Mouse (Mus musculus) neural tube, embryonic 15.5 days (tissue): ENCODE measurements around the gene Nudt3. TPM values are rescaled to one million over a fixed set of nuclear protein-coding genes. Genes with fewer than 3 reads are reported as not detected.
A peak's percentile ranks its signal among the peaks of the same experiment; 100 is the strongest.
"Not testable (repeated sequence)": the region's sequence is repeated elsewhere in the genome, so short reads cannot be mapped to it uniquely, and the experiment has no call there.

Experiments
- ATAC-seq: fragments of 200-750 bp; cut with Nextera tagmentation; 2 replicates; pipeline ENCODE4 v1.8.0; 2017; ENCODE audit warnings: mild to moderate bottlenecking, moderate TSS enrichment, moderate library complexity; ENCODE audit not compliant: low FRiP score
- H3K27ac ChIP-seq: fragments of 300-500 bp; sonication (generic); replicated peaks from 2 replicates; pipeline ENCODE4 v1.5.1; 2015; ENCODE audit warnings: mild to moderate bottlenecking, inconsistent platforms
- H3K27me3 ChIP-seq: fragments of 300-500 bp; sonication (generic); replicated peaks from 2 replicates; pipeline ENCODE4 v1.6.1; 2015; ENCODE audit warnings: inconsistent platforms
- H3K36me3 ChIP-seq: fragments of 300-500 bp; sonication (generic); 2 replicates; pipeline ENCODE4 v1.6.1; 2015; ENCODE audit warnings: inconsistent platforms
- H3K4me1 ChIP-seq: fragments of 300-500 bp; sonication (generic); 2 replicates; pipeline ENCODE4 v1.6.1; 2015; ENCODE audit warnings: inconsistent platforms
- H3K4me2 ChIP-seq: fragments of 300-500 bp; sonication (generic); 2 replicates; pipeline ENCODE4 v1.6.1; 2015; ENCODE audit warnings: inconsistent platforms, mild to moderate bottlenecking, moderate library complexity
- H3K4me3 ChIP-seq: fragments of 300-500 bp; sonication (generic); replicated peaks from 2 replicates; pipeline ENCODE4 v1.5.1; 2015; ENCODE audit warnings: mild to moderate bottlenecking, inconsistent platforms
- H3K9ac ChIP-seq: fragments of 300-500 bp; sonication (generic); replicated peaks from 2 replicates; pipeline ENCODE4 v1.6.1; 2015; ENCODE audit warnings: mild to moderate bottlenecking, inconsistent platforms
- H3K9me3 ChIP-seq: fragments of 300-500 bp; sonication (generic); replicated peaks from 2 replicates; pipeline ENCODE4 v1.6.1; 2016; ENCODE audit warnings: inconsistent platforms
- WGBS: fragments of 180-500 bp; shearing (Covaris S2); methylation state at CpG from one replicate; pipeline ENCODE4 v1.1.7; 2015; ENCODE audit warnings: mixed read lengths; 5-methylcytosine and 5-hydroxymethylcytosine counted together
- polyA plus RNA-seq: library from polyadenylated mRNA; unstranded; fragments of >200 nt; fragmentation: Nextera tagmentation; extraction: Ambion mirVana; gene quantifications from 2 replicates; pipeline ENCODE4 v1.2.1, GENCODE M21; 2015

Gene Nudt3
- polyA plus RNA-seq, 1 experiment from 2014 or later: 253 TPM

DNA sequence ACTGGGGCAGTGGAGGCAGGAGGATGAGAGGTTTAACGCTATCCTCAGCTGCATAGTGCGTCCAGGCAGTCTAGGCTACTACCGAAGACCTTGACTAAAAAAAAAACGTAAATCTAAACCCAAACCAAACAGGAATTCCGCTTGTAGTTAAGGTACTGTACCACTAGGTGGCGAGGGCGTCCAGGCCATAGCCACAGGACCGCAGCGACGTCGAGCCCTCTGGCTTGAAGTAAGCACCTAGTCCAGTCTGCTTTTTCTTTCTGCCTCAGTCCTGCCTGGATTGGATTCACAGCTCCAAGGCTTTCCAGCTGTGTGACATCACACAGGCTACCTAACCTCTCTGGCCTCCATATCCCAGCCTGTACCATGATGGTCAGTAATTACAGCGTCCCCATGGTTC lies 26.9 kb upstream of the Nudt3 start:
- WGBS: 10% methylated on average over 12 of the region's 12 CpGs
- H3K4me3 ChIP-seq: no peak overlapping the region

DNA sequence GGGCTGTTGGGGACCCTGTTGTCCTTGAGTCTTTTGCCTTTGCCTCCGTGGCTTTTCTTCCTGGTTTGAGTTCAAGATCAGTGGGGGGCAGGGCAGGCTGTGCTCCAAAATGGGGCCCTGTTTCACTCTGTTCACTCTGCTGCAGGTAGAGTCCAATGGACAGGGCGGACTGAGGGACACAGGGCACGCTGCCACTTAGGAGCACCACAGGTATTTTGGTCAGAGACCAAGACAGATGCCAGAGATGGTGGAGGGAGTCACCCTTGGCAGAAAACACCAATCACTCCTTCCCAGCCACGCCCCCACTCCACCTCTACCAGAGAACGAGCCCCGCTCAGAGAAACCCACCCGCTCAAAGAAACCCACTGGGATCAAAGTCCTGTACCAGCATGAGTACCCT lies 22.5 kb upstream of the Nudt3 start:
- no peaks in the 10 kb centered on the region for H3K27me3 ChIP-seq
- 43% methylated on average over 7 of the region's 7 CpGs for WGBS
- no peak overlapping the region for H3K4me2 ChIP-seq
- H3K27ac ChIP-seq: no peak overlapping the region
- no peak for ATAC-seq
- no peaks in the 10 kb centered on the region for H3K36me3 ChIP-seq
- no peak overlapping the region for H3K9ac ChIP-seq
- no peaks in the 10 kb centered on the region for H3K9me3 ChIP-seq
- peaks cover 11% of the 10 kb centered on the region for H3K4me1 ChIP-seq
- H3K4me3 ChIP-seq: no peak overlapping the region

More for the DNA sequence above, 26.9 kb upstream of the Nudt3 start:
- no peak overlapping the region for H3K9ac ChIP-seq
- H3K27me3 ChIP-seq: no peaks in the 10 kb centered on the region
- H3K36me3 ChIP-seq: no peaks in the 10 kb centered on the region
- H3K4me2 ChIP-seq: no peak overlapping the region
- H3K9me3 ChIP-seq: no peaks in the 10 kb centered on the region
- peaks cover 5% of the 10 kb centered on the region for H3K4me1 ChIP-seq
- no peak for ATAC-seq
- H3K27ac ChIP-seq: no peak overlapping the region

DNA sequence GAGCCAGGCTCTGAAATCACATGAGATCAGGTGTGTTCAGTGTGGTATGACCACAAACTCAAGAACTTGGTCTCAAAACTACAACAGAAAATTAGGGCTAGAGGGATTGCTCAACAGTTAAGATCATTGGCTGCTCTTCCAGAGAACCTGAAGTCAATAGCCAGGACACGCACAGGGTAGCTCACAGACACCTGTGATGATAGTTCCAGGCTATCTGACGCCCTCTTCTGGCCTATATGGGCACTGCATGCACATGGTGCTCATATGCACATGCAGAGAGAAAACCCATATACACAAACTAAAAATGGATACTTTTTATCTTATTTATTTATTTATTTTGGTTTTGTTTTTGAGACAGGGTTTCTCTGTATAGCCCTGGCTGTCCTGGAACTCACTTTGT lies 21.3 kb upstream of the Nudt3 start:
- 50% methylated on average over 2 of the region's 2 CpGs for WGBS
- ATAC-seq: no peak
- no peak overlapping the region for H3K27ac ChIP-seq
- no peak overlapping the region for H3K9ac ChIP-seq
- no peak overlapping the region for H3K4me2 ChIP-seq
- no peaks in the 10 kb centered on the region for H3K9me3 ChIP-seq
- H3K4me3 ChIP-seq: no peak overlapping the region
- peaks cover 11% of the 10 kb centered on the region for H3K4me1 ChIP-seq
- no peaks in the 10 kb centered on the region for H3K27me3 ChIP-seq
- no peaks in the 10 kb centered on the region for H3K36me3 ChIP-seq

DNA sequence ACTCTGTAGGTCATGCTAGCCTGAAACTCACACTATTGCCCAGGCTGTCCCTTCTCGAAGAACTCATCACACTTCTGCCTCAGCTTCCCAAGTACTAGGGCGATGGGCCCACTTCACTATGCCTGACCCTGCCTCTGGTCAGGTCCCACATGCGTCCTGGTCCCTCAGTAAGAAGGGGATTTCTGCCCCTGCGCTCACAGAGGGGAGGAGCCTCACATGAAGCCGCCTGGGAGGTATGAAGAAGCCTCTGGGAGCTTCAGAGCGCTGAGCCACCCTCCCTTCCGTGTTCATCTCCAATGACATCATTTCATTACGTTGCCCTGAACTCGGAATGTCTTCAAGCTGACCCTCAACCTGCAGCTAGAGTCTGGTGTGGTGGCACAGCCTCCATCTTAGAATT lies 20.5 kb upstream of the Nudt3 start:
- no peak for ATAC-seq
- H3K36me3 ChIP-seq: no peaks in the 10 kb centered on the region
- H3K4me3 ChIP-seq: no peak overlapping the region
- no peaks in the 10 kb centered on the region for H3K27me3 ChIP-seq
- H3K27ac ChIP-seq: no peak overlapping the region
- no peak overlapping the region for H3K9ac ChIP-seq
- H3K4me1 ChIP-seq: peaks cover 11% of the 10 kb centered on the region
- H3K9me3 ChIP-seq: no peaks in the 10 kb centered on the region
- WGBS: 91% methylated on average over 9 of the region's 9 CpGs
- no peak overlapping the region for H3K4me2 ChIP-seq

DNA sequence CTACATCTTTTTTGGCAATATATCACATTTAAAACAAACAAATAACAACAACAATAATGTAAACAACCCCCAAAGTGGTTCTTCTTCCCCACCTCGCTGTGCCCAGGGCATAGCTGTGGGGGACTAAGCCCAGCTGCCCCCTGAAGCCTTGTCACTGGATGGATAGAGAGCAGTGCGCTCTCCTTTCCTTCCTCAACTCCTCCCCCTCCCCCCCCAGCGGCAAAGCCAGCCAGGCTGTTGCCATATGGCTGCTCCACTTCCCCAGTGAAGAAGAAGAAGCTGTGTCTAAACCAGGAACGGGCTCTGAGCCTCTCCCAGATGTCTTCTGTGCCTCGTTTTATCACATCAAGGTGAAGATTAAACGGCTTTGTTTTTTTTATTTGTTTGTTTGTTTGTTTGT lies 19.8 kb upstream of the Nudt3 start:
- no peak overlapping the region; the same call in 1 of the 2 replicates for H3K9ac ChIP-seq
- ATAC-seq: peak; percentile 45; the same call in 1 of the 2 replicates

DNA sequence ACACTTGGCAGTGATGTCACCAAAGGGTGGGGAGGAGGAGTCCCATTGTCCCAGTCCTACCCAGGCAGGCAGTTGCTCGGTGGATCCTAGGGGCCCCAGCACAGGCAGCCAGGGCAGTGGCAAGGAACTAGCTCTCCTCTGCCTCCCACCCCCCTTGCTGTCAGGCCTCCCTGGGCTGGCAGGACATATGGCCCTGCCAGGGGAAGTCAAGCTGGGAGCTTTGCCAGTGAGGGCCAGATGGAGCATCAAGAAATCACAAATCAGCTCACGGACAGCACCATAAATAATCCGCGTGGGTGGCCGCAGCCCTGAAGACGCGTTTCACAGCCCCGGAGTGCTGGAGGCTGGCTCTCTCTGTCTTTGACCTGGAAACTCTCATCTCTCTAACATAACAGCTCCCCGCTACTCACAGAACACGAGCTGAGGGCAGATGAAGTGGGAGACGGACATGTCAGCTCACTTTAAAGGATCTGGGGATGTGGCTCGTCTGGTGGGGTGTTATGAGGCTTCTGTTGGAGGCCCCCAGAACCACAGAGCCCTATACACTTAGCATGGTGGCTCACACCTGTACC lies 19.3 kb upstream of the Nudt3 start:
- Histone ChIP-seq H3K4me3 (no peak overlapping the region), H3K27me3 (no peaks in the 10 kb centered on the region), H3K36me3 (no peaks in the 10 kb centered on the region), H3K4me1 (peaks cover 11% of the 10 kb centered on the region), H3K4me2 (peak overlapping the region; percentile 35), H3K9ac (peak overlapping the region; percentile 1; the same call in 1 of the 2 replicates), H3K27ac (peak overlapping the region; percentile 80), H3K9me3 (no peaks in the 10 kb centered on the region)
- peak; percentile 86 for ATAC-seq
- WGBS: 3% methylated on average over 12 of the region's 12 CpGs

More for the DNA sequence above, 19.8 kb upstream of the Nudt3 start:
- Histone ChIP-seq H3K4me3 (no peak overlapping the region), H3K36me3 (no peaks in the 10 kb centered on the region), H3K9me3 (no peaks in the 10 kb centered on the region), H3K4me1 (peaks cover 11% of the 10 kb centered on the region), H3K4me2 (peak overlapping the region; percentile 35), H3K27me3 (no peaks in the 10 kb centered on the region), H3K27ac (peak overlapping the region; percentile 80)
- WGBS: 24% methylated on average over 6 of the region's 6 CpGs

DNA sequence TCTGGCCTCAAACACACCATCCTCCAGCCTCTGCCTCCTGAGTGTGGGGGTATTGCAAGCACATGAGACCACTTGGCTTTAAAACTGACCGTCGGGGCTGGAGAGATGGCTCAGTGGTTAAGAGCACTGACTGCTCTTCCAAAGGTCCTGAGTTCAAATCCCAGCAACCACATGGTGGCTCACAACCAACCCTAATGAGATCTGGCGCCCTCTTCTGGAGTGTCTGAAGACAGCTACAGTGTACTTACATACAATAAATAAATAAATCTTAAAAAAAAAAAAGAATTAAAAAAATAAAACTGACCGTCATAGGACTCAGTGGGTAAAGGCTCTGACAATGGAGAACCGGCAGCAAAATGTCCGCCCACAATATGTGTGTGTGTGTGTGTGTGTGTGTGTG lies 16.6 kb upstream of the Nudt3 start:
- peaks cover 22% of the 10 kb centered on the region for H3K4me1 ChIP-seq
- ATAC-seq: not testable (repeated sequence)
- WGBS: 93% methylated on average over 6 of the region's 6 CpGs

DNA sequence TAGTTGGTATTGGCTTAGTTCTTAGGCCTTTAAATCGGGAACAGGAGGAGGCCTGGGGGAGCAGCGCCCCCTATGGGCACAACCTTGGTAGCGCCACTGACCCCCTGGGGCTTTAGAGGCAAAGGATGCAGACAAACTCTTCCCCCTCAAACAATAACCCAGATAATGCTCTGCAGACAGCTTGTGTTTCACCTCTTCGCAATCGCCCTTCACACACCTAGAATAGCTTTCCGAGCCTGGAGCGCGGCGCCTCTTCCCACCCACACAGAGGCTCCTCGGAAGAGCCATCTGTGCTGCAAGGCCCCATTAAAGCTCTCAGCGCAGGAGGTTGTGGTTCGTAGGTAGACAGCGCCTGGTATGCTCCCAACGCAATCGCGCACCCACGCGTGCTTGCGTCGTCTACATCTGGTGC lies 15.6 kb upstream of the Nudt3 start:
- Histone ChIP-seq H3K4me1 (peaks cover 29% of the 10 kb centered on the region), H3K4me3 (no peak overlapping the region), H3K27ac (no peak overlapping the region), H3K4me2 (no peak overlapping the region), H3K36me3 (no peaks in the 10 kb centered on the region), H3K9me3 (no peaks in the 10 kb centered on the region), H3K9ac (no peak overlapping the region), H3K27me3 (no peaks in the 10 kb centered on the region)
- WGBS: 86% methylated on average over 20 of the region's 20 CpGs
- ATAC-seq: no peak

More for the DNA sequence above, 16.6 kb upstream of the Nudt3 start:
- not testable (repeated sequence) for H3K9ac ChIP-seq, H3K4me2 ChIP-seq, H3K27ac ChIP-seq, H3K36me3 ChIP-seq, H3K27me3 ChIP-seq, H3K4me3 ChIP-seq, H3K9me3 ChIP-seq

DNA sequence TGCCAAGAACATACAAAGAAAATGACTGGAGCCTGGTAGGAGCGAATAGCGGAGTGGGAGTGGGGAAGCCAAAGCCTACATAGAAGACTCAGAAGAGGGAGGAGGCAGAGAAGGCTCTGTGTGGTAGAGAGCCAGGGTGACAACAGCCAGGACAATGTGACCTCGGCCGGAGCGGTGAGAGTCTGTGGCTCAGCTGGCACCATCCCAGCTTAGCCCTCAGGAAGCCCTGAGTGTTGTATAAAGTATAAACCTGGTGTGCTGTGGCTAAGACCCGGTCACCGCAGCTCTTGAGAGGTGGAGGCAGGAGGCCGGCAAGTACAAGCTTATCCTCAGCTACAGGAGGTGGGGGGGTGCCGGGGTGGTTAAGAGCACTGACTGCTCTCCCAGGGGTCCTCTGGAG lies 14.0 kb upstream of the Nudt3 start:
- no peak overlapping the region for H3K4me2 ChIP-seq
- WGBS: 41% methylated on average over 9 of the region's 9 CpGs
- no peak overlapping the region for H3K27ac ChIP-seq
- peaks cover 35% of the 10 kb centered on the region for H3K4me1 ChIP-seq
- no peaks in the 10 kb centered on the region for H3K27me3 ChIP-seq
- ATAC-seq: no peak
- H3K4me3 ChIP-seq: no peak overlapping the region
- H3K36me3 ChIP-seq: peaks cover 14% of the 10 kb centered on the region
- no peaks in the 10 kb centered on the region for H3K9me3 ChIP-seq
- H3K9ac ChIP-seq: no peak overlapping the region

DNA sequence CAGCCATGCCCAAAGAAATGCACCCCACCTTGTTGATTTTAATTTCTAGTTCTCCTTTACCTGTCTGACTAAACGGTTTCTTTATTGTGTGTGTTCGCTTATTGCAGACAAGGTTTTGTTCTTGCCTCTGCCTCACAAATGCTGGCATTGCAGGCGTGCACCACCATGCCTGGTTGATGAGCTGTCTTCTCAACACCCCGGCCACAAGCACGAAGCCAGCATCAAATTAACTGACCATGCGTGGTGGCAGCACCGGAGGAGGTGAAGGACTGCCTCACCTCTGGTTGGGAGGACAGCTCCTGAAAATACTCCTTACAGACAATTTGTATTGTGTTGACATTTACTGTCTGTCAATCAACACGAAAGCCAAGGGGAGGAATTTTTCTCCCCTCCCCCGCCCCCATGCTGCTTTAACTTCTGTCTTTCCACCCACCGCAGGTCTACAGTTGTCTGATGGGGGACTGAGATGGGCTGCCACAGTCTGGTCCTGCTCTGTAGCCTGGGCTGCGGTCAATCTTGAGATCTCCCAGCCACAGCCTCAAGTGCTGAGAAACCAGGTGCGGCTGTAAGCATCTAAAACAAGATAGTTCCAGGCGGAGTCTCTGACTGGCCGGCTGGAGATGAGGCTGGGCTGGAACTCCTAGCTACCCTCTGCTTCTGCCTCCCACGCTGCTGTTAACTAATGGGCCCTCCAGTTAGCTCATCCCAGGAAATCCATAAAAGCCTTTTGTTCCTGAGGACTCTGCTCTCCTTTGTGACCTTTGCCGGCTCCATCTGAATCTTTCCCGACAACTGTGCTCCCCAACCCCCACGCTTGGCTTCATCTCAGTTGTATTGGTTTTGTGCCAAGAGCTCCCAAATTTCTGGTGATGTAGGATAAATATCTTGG lies 13.1 kb upstream of the Nudt3 start, which contains the start of gene Rps10:
Rps10 (minus strand) TSS at position 538 of the 889 bp plus-strand sequence.
- peak within 1 kb of the TSS; percentile 86 for H3K27ac ChIP-seq
- H3K4me1 ChIP-seq: peaks cover 42% of the 10 kb centered on the region
- WGBS: 21% methylated on average over 18 of the region's 18 CpGs
- H3K9ac ChIP-seq: peak within 1 kb of the TSS; percentile 53; the same call in 1 of the 2 replicates
- peaks cover 24% of the 10 kb centered on the region for H3K36me3 ChIP-seq
- H3K4me3 ChIP-seq: peak within 1 kb of the TSS; percentile 84
- no peak for ATAC-seq
- H3K4me2 ChIP-seq: peak within 1 kb of the TSS; percentile 85
- H3K9me3 ChIP-seq: no peaks in the 10 kb centered on the region
- no peaks in the 10 kb centered on the region for H3K27me3 ChIP-seq

DNA sequence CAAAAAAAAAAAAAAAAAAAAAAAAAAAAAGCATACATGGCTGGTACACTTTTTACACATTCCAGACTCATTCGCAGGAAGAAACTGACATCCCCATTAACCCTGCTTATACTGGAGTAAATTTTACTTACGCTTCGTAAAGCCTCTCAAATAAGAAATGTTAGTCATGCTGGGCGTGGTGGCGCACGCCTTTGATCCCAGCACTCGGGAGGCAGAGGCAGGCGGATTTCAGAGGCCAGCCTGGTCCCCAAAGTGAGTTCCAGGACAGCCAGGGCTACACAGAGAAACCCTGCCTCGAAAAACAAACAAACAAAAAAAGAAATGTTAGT lies 12.2 kb upstream of the Nudt3 start:
- WGBS: 37% methylated on average over 9 of the region's 9 CpGs
- H3K4me3 ChIP-seq: peak overlapping the region; percentile 84
- not testable (repeated sequence) for H3K9me3 ChIP-seq, ATAC-seq, H3K27me3 ChIP-seq
- peak overlapping the region; percentile 53 for H3K9ac ChIP-seq
- H3K4me2 ChIP-seq: peak overlapping the region; percentile 85
- peaks cover 42% of the 10 kb centered on the region for H3K4me1 ChIP-seq
- H3K36me3 ChIP-seq: peaks cover 32% of the 10 kb centered on the region
- peak overlapping the region; percentile 86 for H3K27ac ChIP-seq
